Mouse (Mus musculus): Measurements from ENCODE around the gene Kcnk4. TPM values are rescaled to one million over a fixed set of nuclear protein-coding genes. Genes with fewer than 3 reads are reported as not detected.
A peak's percentile ranks its signal among the peaks of the same experiment; 100 is the strongest.

Gene Kcnk4
- total RNA-seq, 2 experiments from 2014 or later = not detected

DNA sequence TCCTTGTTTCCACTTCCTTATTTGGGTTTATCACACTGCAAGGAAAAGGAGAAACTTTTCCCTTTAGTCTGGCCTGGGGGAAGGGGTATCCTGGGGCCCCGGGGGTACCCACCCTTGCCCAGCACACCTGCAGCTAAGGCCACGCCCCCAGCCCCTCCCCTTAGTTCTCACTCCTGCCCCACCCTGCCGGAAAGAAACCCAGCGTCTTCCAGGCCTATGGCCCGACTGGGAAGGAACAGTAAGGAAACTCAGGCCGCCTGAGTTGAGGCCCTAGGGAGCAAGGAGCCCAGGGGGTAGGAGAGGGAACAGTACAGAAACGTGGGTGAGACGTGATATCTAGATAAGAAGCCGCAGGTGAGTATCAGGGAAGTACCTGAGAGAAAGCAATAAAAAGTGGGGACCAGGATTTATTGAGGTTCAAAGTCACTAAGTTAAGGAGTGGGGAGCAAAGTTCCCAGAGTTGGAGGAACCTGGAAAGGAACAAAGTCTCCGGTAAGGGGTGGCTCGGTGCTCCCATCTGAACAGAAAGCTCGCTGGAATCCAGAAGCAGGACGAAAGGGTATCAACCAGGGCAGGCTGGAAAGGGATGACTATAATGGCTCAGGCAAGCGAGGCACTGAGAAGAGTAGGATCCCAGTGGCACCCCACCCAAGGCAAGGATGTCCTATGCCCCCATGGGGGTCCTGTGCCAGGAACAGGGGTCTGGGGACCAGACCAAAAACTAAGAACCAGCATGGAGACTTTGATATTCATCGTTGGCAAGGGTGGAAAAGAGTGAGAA lies 34.4 kb upstream of the Kcnk4 start:
- no peak for DNase-seq

GRCm38 (mm10) chr19:6956461-6956860 lies 22.1 kb upstream of the Kcnk4 start:
- DNase-seq = no peak

DNA sequence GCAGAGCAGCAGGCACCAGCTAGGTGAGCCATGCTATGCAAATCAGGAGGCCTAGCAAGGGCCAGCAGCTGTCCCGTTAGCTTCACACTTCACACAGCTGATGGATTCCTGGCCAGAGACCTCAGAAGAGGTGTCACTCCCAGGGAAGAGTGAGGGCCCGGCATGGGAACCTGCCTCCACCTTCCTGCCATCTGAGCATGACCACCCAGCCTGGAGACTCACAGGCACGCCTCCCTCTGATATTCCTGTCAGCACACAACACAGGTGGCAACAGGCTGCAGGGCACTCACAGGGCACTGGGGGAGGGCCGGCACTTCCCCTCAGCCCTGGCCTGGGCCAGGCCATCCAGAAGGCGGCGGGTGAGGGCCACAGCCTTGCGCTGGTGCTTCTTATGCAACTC lies 21.1 kb upstream of the Kcnk4 start:
- no peak for DNase-seq

DNA sequence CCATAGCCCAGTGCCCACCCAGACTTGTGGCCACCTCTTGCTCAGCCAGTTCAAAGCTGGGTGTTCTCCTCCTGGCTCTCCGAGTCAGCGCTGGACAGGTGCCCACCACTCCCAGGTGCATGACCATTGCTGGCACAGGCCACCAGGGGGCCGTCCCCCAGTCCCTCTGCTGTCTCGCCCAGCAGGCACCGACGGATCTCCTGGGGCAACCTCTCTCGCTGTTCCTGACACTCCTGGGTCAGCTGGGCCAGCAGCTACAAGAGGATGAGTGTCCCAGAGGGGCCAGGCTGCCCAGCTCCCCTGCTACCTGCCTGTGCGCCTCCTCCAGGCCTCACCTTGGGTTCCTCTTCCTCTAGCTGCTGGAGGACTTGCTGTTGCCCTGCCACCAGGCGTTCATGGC lies 19.7 kb upstream of the Kcnk4 start:
- no peak for DNase-seq

DNA sequence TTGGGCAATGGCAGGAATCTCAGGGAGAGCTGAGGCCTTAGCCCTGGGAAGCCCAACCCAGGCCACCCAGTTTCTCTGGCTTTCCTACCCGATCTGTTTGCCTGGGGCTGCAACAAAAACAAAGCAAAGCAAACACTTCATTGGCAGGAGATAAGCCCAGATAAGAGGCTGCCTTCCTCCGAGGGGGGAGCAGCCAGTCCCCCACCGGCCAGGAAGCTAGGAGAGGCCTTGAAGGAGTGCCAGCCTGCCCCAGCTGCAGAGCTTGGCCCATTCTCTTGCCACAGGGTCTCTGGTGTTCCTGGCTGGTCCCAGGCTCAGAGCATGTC lies 18.4 kb upstream of the Kcnk4 start:
- peak; percentile 52 for DNase-seq

- DNase-seq = peak; percentile 85
These were observed 17.8 kb upstream of the Kcnk4 start for GRCm38 (mm10) chr19:6951994-6952711.

- peak; percentile 96 for DNase-seq
These were observed 17.2 kb upstream of the Kcnk4 start for GRCm38 (mm10) chr19:6951381-6951968.

DNA sequence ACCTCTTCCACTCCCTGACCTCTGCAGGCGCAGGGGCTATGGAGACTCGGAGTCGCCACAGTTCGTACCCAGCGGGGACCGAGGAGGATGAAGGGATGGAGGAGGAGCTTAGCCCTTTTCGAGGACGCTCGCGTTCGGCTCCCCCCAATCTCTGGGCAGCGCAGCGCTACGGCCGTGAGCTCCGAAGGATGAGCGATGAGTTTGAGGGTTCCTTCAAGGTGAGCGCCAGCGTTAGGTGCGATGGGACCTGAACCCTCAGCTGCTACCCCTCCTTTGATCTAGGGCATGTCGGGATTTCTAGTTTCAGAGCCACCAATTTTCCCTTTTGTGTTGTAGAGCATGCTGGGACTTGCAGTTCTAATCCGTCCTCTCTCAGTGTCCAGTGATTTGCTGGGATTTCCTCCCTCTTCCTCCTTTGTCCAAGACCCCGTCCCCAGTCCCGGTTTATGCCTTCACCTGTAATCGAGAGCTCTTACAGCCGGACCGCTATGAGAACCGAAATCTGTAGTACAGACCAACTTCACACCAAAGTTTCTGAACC lies 16.4 kb upstream of the Kcnk4 start:
- peak; percentile 50 for DNase-seq

DNA sequence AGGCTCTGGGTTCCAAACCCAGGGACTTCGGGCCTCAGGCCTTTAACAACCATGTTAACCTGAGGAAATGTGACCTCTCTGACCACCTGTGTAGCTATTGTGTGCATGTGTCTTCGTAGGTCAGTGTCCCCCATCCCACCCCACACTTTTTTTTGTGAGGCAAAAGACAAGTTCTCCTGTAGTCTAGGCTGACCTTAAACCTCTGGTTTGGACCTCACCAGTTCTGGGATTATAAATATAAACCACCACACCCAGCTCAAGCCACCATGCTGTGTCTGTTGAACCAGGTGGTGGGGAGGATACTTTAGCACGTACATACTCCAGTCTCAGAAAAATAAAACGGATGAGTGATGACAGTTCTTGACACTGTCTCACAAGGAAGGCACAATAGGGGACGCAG lies 15.6 kb upstream of the Kcnk4 start:
- DNase-seq = no peak

DNA sequence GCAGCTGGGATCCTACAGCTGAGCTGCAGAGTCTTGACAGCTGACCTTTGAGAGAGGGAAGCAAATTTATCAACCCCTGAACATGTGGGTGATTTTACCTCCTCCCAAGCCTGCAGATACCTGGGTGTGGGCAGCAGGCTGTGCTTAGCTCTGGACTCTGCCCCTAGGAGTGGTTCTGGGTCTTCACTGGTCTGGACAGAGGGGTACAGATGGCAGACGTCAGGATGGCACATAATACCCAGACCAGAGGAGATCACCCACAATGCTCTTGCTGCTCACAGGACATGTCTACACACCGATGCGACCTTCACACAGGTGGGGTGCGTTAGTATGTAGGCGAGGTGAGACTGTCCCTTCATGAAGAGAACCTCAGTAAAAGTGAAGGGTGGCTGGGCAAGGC lies 15.2 kb upstream of the Kcnk4 start:
- no peak for DNase-seq

DNA sequence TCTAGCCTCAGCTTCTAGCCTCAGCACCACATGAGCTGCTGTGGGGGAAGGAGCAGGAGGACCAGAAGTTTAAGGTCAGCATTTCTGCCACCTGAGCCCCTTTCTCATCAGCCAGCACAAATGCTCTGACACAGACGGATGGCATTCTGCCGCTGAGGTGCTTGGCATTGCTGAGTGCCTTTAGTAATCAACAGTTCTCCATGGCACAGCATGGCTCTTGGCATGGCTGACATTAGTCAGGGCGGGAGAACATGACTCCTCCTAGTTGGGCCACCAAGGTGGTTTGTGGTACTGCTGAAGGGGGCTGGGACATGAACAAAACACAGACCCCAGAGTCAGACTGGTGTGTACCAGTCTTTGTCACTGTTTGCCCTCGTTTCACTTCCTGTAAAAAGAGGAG lies 13.9 kb upstream of the Kcnk4 start:
- no peak for DNase-seq

DNA sequence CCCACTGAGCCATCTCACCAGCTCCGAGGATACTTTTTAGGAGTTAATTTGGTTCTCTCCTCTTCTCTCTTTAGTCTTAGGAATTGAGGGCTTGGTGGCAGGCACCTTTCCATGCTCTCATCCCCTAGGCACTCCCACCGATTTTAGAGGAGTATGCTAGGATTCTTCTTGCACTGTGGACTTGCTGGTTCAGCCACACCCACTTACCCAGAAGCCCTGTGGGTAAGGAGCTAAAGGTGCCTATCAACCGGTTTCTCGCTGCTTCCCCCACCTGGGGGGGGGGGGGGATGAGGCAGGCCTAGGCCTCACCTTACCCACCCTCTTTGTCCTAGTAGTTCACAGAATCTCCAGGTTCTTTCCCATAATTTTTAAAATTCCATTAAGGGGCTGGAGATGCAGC lies 13.4 kb upstream of the Kcnk4 start:
- no peak for DNase-seq

DNA sequence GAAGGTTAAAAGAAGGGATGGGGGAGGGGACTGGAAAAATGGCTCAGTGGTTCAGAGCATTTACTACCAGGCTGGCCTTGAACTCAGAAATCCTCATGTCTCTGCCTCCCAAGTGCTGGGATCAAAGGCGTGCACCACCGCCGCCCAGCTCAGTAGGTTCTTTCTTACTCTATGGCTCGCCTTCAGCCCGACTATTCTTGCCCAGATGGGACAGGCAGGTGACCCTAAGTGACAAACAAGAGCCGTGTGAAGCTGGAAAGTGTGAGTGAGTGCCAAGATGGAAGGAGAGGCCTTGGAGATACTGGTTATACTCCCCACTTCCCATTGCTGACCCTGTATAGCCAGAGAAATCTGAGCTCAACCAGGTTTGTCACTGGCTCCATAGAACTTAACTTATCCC lies 9.4 kb upstream of the Kcnk4 start:
- DNase-seq = no peak

- no peak for DNase-seq
These were observed 8.4 kb upstream of the Kcnk4 start for GRCm38 (mm10) chr19:6942764-6943163.

- peak; percentile 97 for DNase-seq
These were observed 8.0 kb upstream of the Kcnk4 start, which contains the start of gene Gpr137 for GRCm38 (mm10) chr19:6942249-6942691. Gene Gpr137, minus strand, starts transcription at chr19:6942480.

DNA sequence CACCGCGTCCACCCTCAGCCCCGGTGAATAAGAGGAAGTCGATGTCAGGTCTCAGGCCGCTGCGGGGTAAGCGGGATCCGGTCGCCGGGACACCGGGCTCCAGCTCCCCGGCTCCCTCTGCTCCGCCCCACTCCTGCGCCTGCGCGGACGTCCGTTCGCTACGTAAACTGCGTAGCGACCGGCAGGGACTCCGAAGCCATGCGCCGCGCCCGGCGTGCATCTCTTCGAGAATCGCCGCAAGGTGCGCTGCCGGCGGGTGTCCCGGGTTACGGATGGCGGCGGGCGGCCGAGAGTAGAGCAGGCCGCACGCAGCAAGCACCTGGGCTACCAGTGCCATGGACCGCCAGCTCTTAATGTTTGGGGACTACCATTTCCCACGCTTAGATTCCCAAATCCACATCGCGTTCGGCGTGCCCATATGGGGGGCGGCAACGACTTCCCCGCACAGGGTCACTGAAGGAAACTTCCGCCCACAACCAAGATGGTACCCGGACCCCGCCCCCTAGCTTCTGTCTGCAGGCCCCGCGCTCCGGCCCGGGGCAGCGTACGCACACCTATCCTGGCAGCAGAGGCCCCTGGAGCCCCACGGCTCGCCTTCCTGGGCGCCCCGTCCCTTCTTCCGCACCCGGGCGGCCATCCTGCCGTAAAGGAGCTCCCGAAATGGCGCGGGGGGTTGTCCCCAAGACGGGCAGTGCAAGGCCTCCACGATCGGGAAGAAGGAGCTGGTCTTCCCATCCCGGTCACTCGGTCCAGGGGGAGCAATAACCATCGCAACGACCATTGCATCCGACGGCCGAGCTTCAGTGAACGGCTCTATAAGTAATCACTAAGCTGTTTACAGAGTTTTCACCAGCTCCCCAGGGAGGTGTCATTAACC lies 7.3 kb upstream of the Kcnk4 start, which contains the start of gene Bad:
TSS of gene Bad (plus strand) at position 490 of the 877 bp plus-strand sequence.
- peak; percentile 92 for DNase-seq

GRCm38 (mm10) chr19:6940396-6941351 lies 6.4 kb upstream of the Kcnk4 start:
- DNase-seq = no peak

DNA sequence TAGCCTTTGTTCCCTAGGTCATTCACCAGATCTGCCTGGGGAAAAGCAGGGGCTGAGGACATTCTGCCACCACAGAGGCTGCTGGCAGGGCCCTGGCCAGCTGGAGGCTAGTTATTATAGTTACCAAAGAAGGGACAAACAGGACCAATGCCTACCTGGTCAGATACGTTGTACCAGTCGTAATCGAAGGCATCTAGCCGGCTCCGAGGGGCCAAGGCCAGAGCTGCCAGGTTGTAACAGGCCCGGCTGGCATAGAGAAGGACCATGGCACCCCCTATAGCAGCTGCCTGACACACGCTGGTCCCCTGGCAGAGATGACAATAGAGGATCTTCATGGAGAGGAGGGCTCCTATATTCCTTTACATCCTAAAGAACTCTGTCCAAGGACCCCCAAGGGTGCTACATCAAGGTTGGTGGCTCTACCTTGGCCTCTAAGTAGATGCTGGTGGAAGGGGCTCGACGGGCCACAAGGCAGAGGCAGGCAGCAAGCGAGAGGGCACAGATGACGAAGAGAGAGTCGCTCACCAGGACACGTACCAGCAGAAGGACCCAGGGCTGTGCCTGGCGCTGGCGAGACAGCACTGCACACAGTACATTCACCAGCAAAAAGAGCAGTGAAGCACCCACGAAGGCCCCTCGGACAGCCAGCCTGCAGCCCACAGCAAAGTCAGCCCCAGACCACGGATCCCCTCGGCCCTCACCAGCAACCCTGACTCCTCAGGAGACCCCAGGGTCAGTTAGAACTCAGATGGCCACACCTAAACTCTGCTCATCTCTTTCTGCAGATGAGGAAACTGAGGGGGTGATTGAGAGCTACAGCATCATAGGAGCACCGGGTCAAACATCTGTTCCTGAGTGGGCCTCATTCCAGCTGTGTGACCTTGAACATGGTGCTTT lies 5.0 kb upstream of the Kcnk4 start:
- DNase-seq = no peak
